Mouse (Mus musculus): ENCODE data around the gene Tubd1. TPM values are rescaled to one million over a fixed set of nuclear protein-coding genes. Genes with fewer than 3 reads are reported as not detected.

The Tubd1 gene
- polyA plus RNA-seq, 1 experiment from 2014 or later = 4.7 TPM

GRCm38 (mm10) chr11:86584898-86585597 lies 40.3 kb downstream of the Tubd1 start:
- WGBS = 22% methylated on average over 7 of the region's 7 CpGs
- Histone ChIP-seq H3K27ac (ENCODE audit: low read depth, low read length) (peak overlapping the region; percentile 93), H3K9me3 (ENCODE audit: control insufficient read depth) (no peaks in the 10 kb centered on the region), H3K9ac (ENCODE audit: low read depth, low read length) (peak overlapping the region; percentile 85), H3K4me2 (replicated peaks; ENCODE audit: low read depth) (peak overlapping the region; percentile 59), H3K27me3 (replicated peaks; ENCODE audit: control insufficient read depth, insufficient read depth, low read length) (no peaks in the 10 kb centered on the region), H3K4me1 (replicated peaks; ENCODE audit: control insufficient read depth, insufficient read depth, low read length) (no peaks in the 10 kb centered on the region; the same call in 1 of the 2 replicates), H3K36me3 (ENCODE audit: control insufficient read depth, insufficient read depth) (no peaks in the 10 kb centered on the region), H3K4me3 (ENCODE audit: low read depth, low read length) (peak overlapping the region; percentile 53)
- TF ChIP-seq CTCF (IDR thresholded peaks at IDR 0.05; ENCODE audit: low read depth) = no peak
- no peak for ATAC-seq

GRCm38 (mm10) chr11:86585598-86585984 lies 40.8 kb downstream of the Tubd1 start:
- Histone ChIP-seq H3K9me3 (ENCODE audit: control insufficient read depth) (no peaks in the 10 kb centered on the region), H3K4me2 (replicated peaks; ENCODE audit: low read depth) (peak overlapping the region; percentile 59), H3K36me3 (ENCODE audit: control insufficient read depth, insufficient read depth) (no peaks in the 10 kb centered on the region), H3K9ac (ENCODE audit: low read depth, low read length) (peak overlapping the region; percentile 85), H3K27me3 (replicated peaks; ENCODE audit: control insufficient read depth, insufficient read depth, low read length) (no peaks in the 10 kb centered on the region), H3K4me3 (ENCODE audit: low read depth, low read length) (peak overlapping the region; percentile 53), H3K27ac (ENCODE audit: low read depth, low read length) (peak overlapping the region; percentile 93), H3K4me1 (replicated peaks; ENCODE audit: control insufficient read depth, insufficient read depth, low read length) (no peaks in the 10 kb centered on the region; the same call in 1 of the 2 replicates)
- ATAC-seq = no peak
- no peak for TF ChIP-seq CTCF (IDR thresholded peaks at IDR 0.05; ENCODE audit: low read depth)
- 6% methylated on average over 3 of the region's 3 CpGs for WGBS

- Histone ChIP-seq H3K4me1 (replicated peaks; ENCODE audit: control insufficient read depth, insufficient read depth, low read length) (no peaks in the 10 kb centered on the region; the same call in 1 of the 2 replicates), H3K4me2 (replicated peaks; ENCODE audit: low read depth) (peak overlapping the region; percentile 59), H3K9ac (ENCODE audit: low read depth, low read length) (peak overlapping the region; percentile 88), H3K36me3 (ENCODE audit: control insufficient read depth, insufficient read depth) (no peaks in the 10 kb centered on the region), H3K4me3 (ENCODE audit: low read depth, low read length) (peak overlapping the region; percentile 53), H3K27me3 (replicated peaks; ENCODE audit: control insufficient read depth, insufficient read depth, low read length) (no peaks in the 10 kb centered on the region), H3K9me3 (ENCODE audit: control insufficient read depth) (no peaks in the 10 kb centered on the region), H3K27ac (ENCODE audit: low read depth, low read length) (peak overlapping the region; percentile 93)
- 2% methylated on average over 12 of the region's 12 CpGs for WGBS
- no peak for ATAC-seq
- no peak for TF ChIP-seq CTCF (IDR thresholded peaks at IDR 0.05; ENCODE audit: low read depth)
Measured at GRCm38 (mm10) chr11:86586177-86586867, 41.5 kb downstream of the Tubd1 start.

DNA sequence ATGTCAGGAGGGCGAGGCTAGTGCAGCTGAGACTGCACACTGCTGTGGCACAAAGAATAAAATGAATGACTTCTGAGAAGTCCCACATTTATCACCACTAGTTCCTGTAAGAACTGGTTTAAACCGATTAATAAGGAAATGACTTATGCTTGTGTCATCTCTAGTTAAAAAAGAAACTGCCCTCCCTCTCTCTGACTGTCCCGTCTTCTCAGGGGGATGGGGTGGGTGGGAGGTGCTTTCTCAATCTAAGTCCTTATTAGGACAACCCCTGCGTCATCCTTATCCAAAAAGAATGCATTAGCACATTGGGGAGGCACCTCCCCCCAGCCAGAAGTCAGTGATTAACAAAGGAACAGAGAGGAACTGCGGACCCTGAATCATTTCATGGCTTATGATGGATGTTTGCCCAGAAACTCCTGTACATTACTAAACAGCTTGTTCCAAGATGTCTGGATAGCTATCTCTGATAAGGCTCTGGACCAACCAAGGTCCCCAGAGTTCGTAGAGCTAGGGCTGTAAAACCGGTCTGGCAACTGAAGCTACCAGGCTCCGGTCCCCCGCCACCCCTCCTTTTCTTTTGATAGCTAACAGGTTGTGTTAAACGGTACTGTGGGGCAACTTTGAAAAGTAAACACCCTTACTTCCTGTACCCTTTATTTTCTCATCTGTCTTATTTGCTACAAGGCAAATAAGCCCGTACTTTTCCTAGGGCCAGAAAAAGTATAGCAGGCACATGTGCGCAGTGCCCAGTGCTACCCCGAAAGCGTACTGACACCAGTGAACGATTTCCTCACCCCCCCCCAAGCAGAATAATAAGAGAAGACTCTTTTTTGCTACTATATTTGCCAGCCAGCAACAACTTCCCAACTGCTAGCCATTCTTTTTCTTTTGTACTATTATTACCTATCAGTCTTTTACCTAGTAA lies 42.3 kb downstream of the Tubd1 start:
- WGBS = 2% methylated on average over 15 of the region's 15 CpGs
- no peak for TF ChIP-seq CTCF (IDR thresholded peaks at IDR 0.05; ENCODE audit: low read depth)
- no peaks in the 10 kb centered on the region for H3K27me3 ChIP-seq (replicated peaks; ENCODE audit: control insufficient read depth, insufficient read depth, low read length)

DNA sequence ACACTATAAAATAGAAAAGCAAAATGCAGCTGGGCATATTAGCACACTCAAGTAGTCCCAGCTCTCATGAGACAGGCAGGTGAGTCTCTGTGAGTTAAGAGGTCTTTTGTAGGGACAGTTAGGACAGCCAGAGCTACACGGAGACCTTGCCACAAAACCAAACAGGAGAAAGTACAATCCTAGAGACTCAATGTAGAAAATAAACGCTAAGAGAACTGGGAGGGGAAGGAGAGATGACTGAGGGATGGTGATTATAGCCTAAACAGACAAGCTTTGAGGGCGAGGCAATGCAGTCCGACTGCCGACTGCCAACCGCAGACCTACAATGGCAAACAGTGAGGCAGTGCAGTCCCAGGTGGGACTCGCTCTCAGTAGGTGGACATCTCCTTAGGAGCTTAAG lies 43.0 kb downstream of the Tubd1 start:
- no peaks in the 10 kb centered on the region for H3K27me3 ChIP-seq (replicated peaks; ENCODE audit: control insufficient read depth, insufficient read depth, low read length)
- no peaks in the 10 kb centered on the region for H3K9me3 ChIP-seq (ENCODE audit: control insufficient read depth)
- H3K27ac ChIP-seq (ENCODE audit: low read depth, low read length) = peak overlapping the region; percentile 93
- ATAC-seq = no peak
- peak overlapping the region; percentile 88 for H3K9ac ChIP-seq (ENCODE audit: low read depth, low read length)
- no peaks in the 10 kb centered on the region; the same call in 1 of the 2 replicates for H3K4me1 ChIP-seq (replicated peaks; ENCODE audit: control insufficient read depth, insufficient read depth, low read length)
- no peaks in the 10 kb centered on the region for H3K36me3 ChIP-seq (ENCODE audit: control insufficient read depth, insufficient read depth)
- TF ChIP-seq CTCF (IDR thresholded peaks at IDR 0.05; ENCODE audit: low read depth) = no peak
- 21% methylated on average over 7 of the region's 7 CpGs for WGBS
- H3K4me2 ChIP-seq (replicated peaks; ENCODE audit: low read depth) = peak overlapping the region; percentile 59
- no peak overlapping the region for H3K4me3 ChIP-seq (ENCODE audit: low read depth, low read length)

More for the DNA sequence above, 42.3 kb downstream of the Tubd1 start:
- Histone ChIP-seq H3K4me3 (ENCODE audit: low read depth, low read length) (peak overlapping the region; percentile 53), H3K4me1 (replicated peaks; ENCODE audit: control insufficient read depth, insufficient read depth, low read length) (no peaks in the 10 kb centered on the region; the same call in 1 of the 2 replicates), H3K9me3 (ENCODE audit: control insufficient read depth) (no peaks in the 10 kb centered on the region), H3K36me3 (ENCODE audit: control insufficient read depth, insufficient read depth) (no peaks in the 10 kb centered on the region), H3K27ac (ENCODE audit: low read depth, low read length) (peak overlapping the region; percentile 93), H3K9ac (ENCODE audit: low read depth, low read length) (peak overlapping the region; percentile 88), H3K4me2 (replicated peaks; ENCODE audit: low read depth) (peak overlapping the region; percentile 59)
- ATAC-seq = peak; percentile 92

All from intestine, postnatal 0 days (tissue).